Mouse (Mus musculus) heart, embryonic 16.5 days (tissue): ENCODE data around the gene Dnajb2. TPM values are rescaled to one million over a fixed set of nuclear protein-coding genes. Genes with fewer than 3 reads are reported as not detected.
"Not testable (repeated sequence)": the region's sequence is repeated elsewhere in the genome, so short reads cannot be mapped to it uniquely, and the experiment has no call there.

ENCODE experiments used
- ATAC-seq: fragments of 200-750 bp; cut with Nextera tagmentation; replicated peaks from 2 replicates; pipeline ENCODE4 v1.8.0; 2017; ENCODE audit warnings: moderate number of reproducible peaks; ENCODE audit not compliant: insufficient read depth, low FRiP score; ENCODE audit errors: extremely low read depth
- H3K27ac ChIP-seq: fragments of 300-500 bp; sonication (generic); 2 replicates; pipeline ENCODE4 v1.5.1; 2014; ENCODE audit warnings: mild to moderate bottlenecking, low read length, control low read depth, moderate library complexity
- H3K27me3 ChIP-seq: fragments of 300-500 bp; sonication (generic); 2 replicates; pipeline ENCODE4 v1.6.1; 2014; ENCODE audit warnings: low read length, mixed read lengths; ENCODE audit not compliant: control insufficient read depth, insufficient read depth
- H3K36me3 ChIP-seq: fragments of 300-500 bp; sonication (generic); 2 replicates; pipeline ENCODE4 v1.6.1; 2014; ENCODE audit not compliant: control insufficient read depth, insufficient read depth
- H3K4me1 ChIP-seq: fragments of 300-500 bp; sonication (generic); 2 replicates; pipeline ENCODE4 v1.6.1; 2014; ENCODE audit warnings: low read length, mixed read lengths; ENCODE audit not compliant: control insufficient read depth, insufficient read depth
- H3K4me2 ChIP-seq: fragments of 300-500 bp; sonication (generic); 2 replicates; pipeline ENCODE4 v1.6.1; 2014; ENCODE audit warnings: low read depth, mild to moderate bottlenecking, control low read depth, low read length
- H3K4me3 ChIP-seq: fragments of 300-500 bp; sonication (generic); 2 replicates; pipeline ENCODE4 v1.5.1; 2014; ENCODE audit warnings: mild to moderate bottlenecking, control low read depth, low read length
- H3K9ac ChIP-seq: fragments of 300-500 bp; sonication (generic); 2 replicates; pipeline ENCODE4 v1.6.1; 2014; ENCODE audit warnings: low read length, control low read depth
- H3K9me3 ChIP-seq: fragments of 300-500 bp; sonication (generic); replicated peaks from 2 replicates; pipeline ENCODE4 v1.6.1; 2016; ENCODE audit warnings: low read length; ENCODE audit not compliant: control insufficient read depth
- WGBS: fragments of 180-500 bp; shearing (Covaris S2); extraction: QIAGEN DNeasy Blood & Tissue Kit; methylation state at CpG from one replicate; pipeline ENCODE4 v1.1.7; 2014; 5-methylcytosine and 5-hydroxymethylcytosine counted together
- polyA plus RNA-seq: library from polyadenylated mRNA; unstranded; fragments of >200 nt; fragmentation: Nextera tagmentation; extraction: Ambion mirVana; gene quantifications from 2 replicates; pipeline ENCODE4 v1.2.1, GENCODE M21; 2015

Gene Dnajb2
- polyA plus RNA-seq, 1 experiment from 2014 or later, result 46.0 TPM

GRCm38 (mm10) chr1:75225473-75225872 lies 10.7 kb upstream of the Dnajb2 start:
- ATAC-seq, result no peak
- no peak overlapping the region for H3K4me3 ChIP-seq
- no peak overlapping the region for H3K27ac ChIP-seq
- H3K9me3 ChIP-seq, result no peaks in the 10 kb centered on the region
- H3K36me3 ChIP-seq, result no peaks in the 10 kb centered on the region
- H3K4me1 ChIP-seq, result peaks cover 6% of the 10 kb centered on the region; the same call in 1 of the 2 replicates
- H3K9ac ChIP-seq, result no peak overlapping the region
- WGBS, result 35% methylated on average over 3 of the region's 3 CpGs
- H3K4me2 ChIP-seq, result no peak overlapping the region
- 0 out of 2 replicates have a peak, but pooled peaks cover 2% of the 10 kb centered on the region for H3K27me3 ChIP-seq

GRCm38 (mm10) chr1:75226138-75226537 lies 10.1 kb upstream of the Dnajb2 start:
- no peak overlapping the region for H3K4me2 ChIP-seq
- H3K27me3 ChIP-seq, result 0 out of 2 replicates have a peak, but pooled peaks cover 2% of the 10 kb centered on the region
- no peak overlapping the region for H3K9ac ChIP-seq
- ATAC-seq, result no peak
- 68% methylated on average over 2 of the region's 2 CpGs for WGBS
- H3K27ac ChIP-seq, result no peak overlapping the region
- H3K9me3 ChIP-seq, result no peaks in the 10 kb centered on the region
- peaks cover 6% of the 10 kb centered on the region; the same call in 1 of the 2 replicates for H3K4me1 ChIP-seq
- no peak overlapping the region for H3K4me3 ChIP-seq
- no peaks in the 10 kb centered on the region for H3K36me3 ChIP-seq

DNA sequence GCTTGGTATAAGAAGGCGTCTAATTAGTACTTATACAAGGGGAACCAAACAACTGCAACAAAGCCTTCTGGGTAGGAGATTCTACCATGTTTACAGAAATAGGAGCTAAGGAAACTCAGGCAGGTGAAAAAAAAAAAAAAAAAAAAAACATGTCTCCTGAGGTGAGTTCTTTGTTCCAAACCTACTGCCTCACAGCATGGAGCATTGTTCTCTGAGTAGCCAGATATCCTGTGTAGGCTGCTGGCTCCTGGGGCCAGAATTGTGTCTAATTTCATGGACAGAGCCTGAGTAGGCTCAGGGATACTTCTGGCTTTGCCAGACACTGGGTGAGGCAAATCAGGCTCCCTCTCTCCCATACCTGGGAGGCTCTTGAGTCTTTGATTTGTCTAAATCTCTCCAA lies 8.6 kb upstream of the Dnajb2 start:
- Histone ChIP-seq H3K4me2 (no peak overlapping the region), H3K27me3 (no peaks in the 10 kb centered on the region), H3K9ac (no peak overlapping the region), H3K36me3 (no peaks in the 10 kb centered on the region), H3K9me3 (no peaks in the 10 kb centered on the region), H3K27ac (no peak overlapping the region), H3K4me3 (no peak overlapping the region), H3K4me1 (peaks cover 6% of the 10 kb centered on the region; the same call in 1 of the 2 replicates)
- WGBS, result 58% methylated on average over 1 of the region's 1 CpGs
- no peak for ATAC-seq

- WGBS, result 64% methylated on average over 4 of the region's 4 CpGs
- Histone ChIP-seq H3K9me3 (no peaks in the 10 kb centered on the region), H3K4me3 (no peak overlapping the region), H3K27me3 (no peaks in the 10 kb centered on the region), H3K27ac (no peak overlapping the region), H3K4me1 (peaks cover 6% of the 10 kb centered on the region; the same call in 1 of the 2 replicates), H3K9ac (no peak overlapping the region), H3K36me3 (no peaks in the 10 kb centered on the region), H3K4me2 (no peak overlapping the region)
- ATAC-seq, result no peak
These were observed 7.0 kb upstream of the Dnajb2 start for GRCm38 (mm10) chr1:75229158-75229557.

DNA sequence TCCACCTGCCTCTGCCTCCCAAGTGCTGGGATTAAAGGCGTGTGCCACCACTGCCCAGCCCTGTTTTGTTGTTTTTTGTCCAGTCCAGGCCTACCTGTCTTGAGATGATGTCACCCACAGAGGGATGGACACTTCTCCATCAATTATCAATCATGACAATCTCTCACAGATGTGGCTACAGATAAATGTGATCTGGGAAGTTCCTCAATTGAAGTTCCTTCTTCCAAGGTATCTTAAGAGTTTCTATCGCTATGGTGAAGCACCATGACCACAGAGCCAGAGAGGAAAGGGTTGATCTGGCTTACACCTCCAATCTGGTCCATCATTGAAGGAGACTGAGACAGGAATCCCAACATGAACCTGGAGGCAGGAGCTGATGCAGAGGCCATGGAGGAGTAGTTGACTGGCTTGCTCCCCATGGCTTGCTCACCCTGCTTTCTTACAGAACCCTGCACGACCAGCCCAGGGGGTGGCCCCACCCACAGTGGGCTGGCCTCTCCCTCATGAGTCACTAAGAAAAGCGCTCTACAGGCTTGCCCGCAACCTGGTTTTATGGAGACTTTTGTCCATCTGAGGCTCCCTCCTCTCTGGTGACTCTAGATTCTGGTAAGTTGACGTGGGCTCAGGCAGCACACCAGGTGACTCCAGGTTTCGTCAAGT lies 5.7 kb upstream of the Dnajb2 start:
- Histone ChIP-seq H3K4me1 (peaks cover 13% of the 10 kb centered on the region; the same call in 1 of the 2 replicates), H3K36me3 (no peaks in the 10 kb centered on the region), H3K27ac (no peak overlapping the region), H3K4me3 (no peak overlapping the region), H3K9ac (no peak overlapping the region), H3K4me2 (no peak overlapping the region), H3K27me3 (no peaks in the 10 kb centered on the region), H3K9me3 (no peaks in the 10 kb centered on the region)
- no peak for ATAC-seq
- WGBS, result 64% methylated on average over 7 of the region's 7 CpGs

- 64% methylated on average over 4 of the region's 4 CpGs for WGBS
- peaks cover 14% of the 10 kb centered on the region for H3K4me1 ChIP-seq
These were observed 5.0 kb upstream of the Dnajb2 start for GRCm38 (mm10) chr1:75231224-75231623.

GRCm38 (mm10) chr1:75231664-75232152 lies 4.5 kb upstream of the Dnajb2 start, which contains the start of gene A630095N17Rik:
A630095N17Rik (minus strand) TSS chr1:75232102.
- Histone ChIP-seq H3K36me3 (no peaks in the 10 kb centered on the region), H3K9ac (no peak within 1 kb of the TSS), H3K4me2 (no peak within 1 kb of the TSS), H3K9me3 (no peaks in the 10 kb centered on the region), H3K27ac (no peak within 1 kb of the TSS), H3K4me1 (peaks cover 14% of the 10 kb centered on the region), H3K4me3 (no peak within 1 kb of the TSS), H3K27me3 (no peaks in the 10 kb centered on the region)
- ATAC-seq, result no peak
- 70% methylated on average over 5 of the region's 5 CpGs for WGBS

More at GRCm38 (mm10) chr1:75231224-75231623, 5.0 kb upstream of the Dnajb2 start:
- Histone ChIP-seq H3K4me2 (no peak overlapping the region), H3K4me3 (no peak overlapping the region), H3K36me3 (no peaks in the 10 kb centered on the region), H3K9me3 (no peaks in the 10 kb centered on the region), H3K27ac (no peak overlapping the region), H3K9ac (no peak overlapping the region), H3K27me3 (no peaks in the 10 kb centered on the region)
- no peak for ATAC-seq

- H3K27ac ChIP-seq, H3K4me2 ChIP-seq, H3K36me3 ChIP-seq, H3K9ac ChIP-seq, H3K27me3 ChIP-seq, ATAC-seq, H3K9me3 ChIP-seq, H3K4me3 ChIP-seq: not testable (repeated sequence)
- 70% methylated on average over 4 of the region's 4 CpGs for WGBS
- peaks cover 16% of the 10 kb centered on the region for H3K4me1 ChIP-seq
These were observed 3.7 kb upstream of the Dnajb2 start for GRCm38 (mm10) chr1:75232489-75232888.

- Histone ChIP-seq H3K4me1 (peaks cover 22% of the 10 kb centered on the region), H3K27me3 (no peaks in the 10 kb centered on the region), H3K4me3 (no peak overlapping the region), H3K9ac (no peak overlapping the region), H3K36me3 (peaks cover 1% of the 10 kb centered on the region; the same call in 1 of the 2 replicates), H3K27ac (peak overlapping the region; percentile 41; the same call in 1 of the 2 replicates), H3K4me2 (peak overlapping the region; percentile 19; the same call in 1 of the 2 replicates), H3K9me3 (no peaks in the 10 kb centered on the region)
- ATAC-seq, result peak; percentile 49; the same call in 1 of the 2 replicates
- 1% methylated on average over 8 of the region's 8 CpGs for WGBS
These were observed 1.6 kb upstream of the Dnajb2 start for GRCm38 (mm10) chr1:75234606-75235005.
